Mouse (Mus musculus) adrenal gland, adult 18-20 months (tissue): ENCODE measurements around the gene Desi1. TPM values are rescaled to one million over a fixed set of nuclear protein-coding genes. Genes with fewer than 3 reads are reported as not detected.

Experiments
- total RNA-seq, 2 experiments: library from RNA; stranded (reverse); gene quantifications; 1 replicate in 1 of 2; 2 replicates in 1 of 2; pipeline ENCODE4 v1.2.3; 2021

Gene Desi1
- total RNA-seq, 2 experiments from 2014 or later: 52.7 to 123 TPM

Other genes starting within 250 kb of the Desi1 start
- 10 to 100 TPM; 45.0 to 46.9 TPM for gene Tef, start 231.4 kb downstream of the Desi1 start, total RNA-seq
- 100 to 1,000 TPM; 103 to 121 TPM for gene Tob2, start 175.1 kb downstream of the Desi1 start, total RNA-seq
- gene Phf5a, start 162.0 kb downstream of the Desi1 start, total RNA-seq: 10 to 100 TPM; 54.3 to 55.6 TPM
- 1,000 to 10,000 TPM in 1 of 2 experiments, 100 to 1,000 TPM in 1; 791 to 1,455 TPM for gene Aco2, start 161.6 kb downstream of the Desi1 start, total RNA-seq
- 10 to 100 TPM; 16.2 to 19.9 TPM for gene Polr3h, start 107.6 kb downstream of the Desi1 start, total RNA-seq
- gene Csdc2, start 97.1 kb downstream of the Desi1 start, total RNA-seq: 1 to 10 TPM; 6.9 to 9.2 TPM
- 10 to 100 TPM; 58.0 to 85.4 TPM for gene Pmm1, start 72.9 kb downstream of the Desi1 start, total RNA-seq
- gene 1700029P11Rik, start 53.3 kb downstream of the Desi1 start, total RNA-seq: not detected
- 10 to 100 TPM; 55.8 to 88.9 TPM for gene Xrcc6, start 46.0 kb downstream of the Desi1 start, total RNA-seq
- gene Snu13, start 13.7 kb upstream of the Desi1 start, total RNA-seq: 10 to 100 TPM; 80.5 to 99.1 TPM
- gene 4930407I10Rik, start 25.3 kb upstream of the Desi1 start, total RNA-seq: not detected
- gene Mei1, start 36.1 kb upstream of the Desi1 start, total RNA-seq: 1 to 10 TPM in 1 of 2 experiments, under 1 TPM in 1; 0.58 to 4.1 TPM
- 1 to 10 TPM; 6.7 to 8.9 TPM for gene Ccdc134, start 94.1 kb upstream of the Desi1 start, total RNA-seq
- gene Srebf2, start 113.3 kb upstream of the Desi1 start, total RNA-seq: 100 to 1,000 TPM in 1 of 2 experiments, 10 to 100 TPM in 1; 79.3 to 109 TPM
- gene Shisa8, start 179.0 kb upstream of the Desi1 start, total RNA-seq: under 1 TPM; 0.13 to 0.27 TPM
- under 1 TPM; 0.16 to 0.17 TPM for gene Tnfrsf13c, start 190.5 kb upstream of the Desi1 start, total RNA-seq
- 1 to 10 TPM; 2.4 to 2.5 TPM for gene Cenpm, start 210.9 kb upstream of the Desi1 start, total RNA-seq
- under 1 TPM; 0.33 to 0.90 TPM for gene 1500009C09Rik, start 218.5 kb upstream of the Desi1 start, total RNA-seq
- 1 to 10 TPM; 3.4 to 3.8 TPM for gene Sept3, start 241.0 kb upstream of the Desi1 start, total RNA-seq